Mouse (Mus musculus): ENCODE measurements around the gene Tmem108.

Tmem108 gene

DNA sequence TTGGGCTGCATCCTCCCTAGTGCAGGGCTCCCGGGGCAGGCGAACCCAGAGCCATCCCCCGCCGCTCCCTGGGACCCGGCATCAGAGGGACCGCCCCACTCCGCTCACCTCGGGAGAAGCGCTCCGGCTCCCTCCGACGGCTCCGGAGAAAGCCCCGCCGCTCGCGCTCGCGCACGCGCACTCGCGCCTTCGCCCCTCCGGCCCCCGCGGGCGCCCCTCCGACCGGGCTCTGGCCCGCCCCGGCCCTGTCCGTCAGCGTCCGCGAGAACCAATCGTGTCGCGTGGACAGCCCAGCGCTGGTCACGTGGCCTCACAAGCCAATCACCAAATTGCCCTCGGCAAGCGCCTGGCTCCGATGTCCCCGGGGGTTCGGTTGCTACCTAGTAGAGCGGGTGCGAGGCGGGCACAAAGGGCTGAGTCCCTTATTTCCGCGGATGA, at the start of gene Tmem108:
Gene Tmem108, minus strand, starts transcription at position 191 of the 438 bp plus-strand sequence.
- peak; percentile 92 to 96 for DNase-seq (ENCODE audit: inconsistent age in 2 of 2, low spot score in 1 of 2)

DNA sequence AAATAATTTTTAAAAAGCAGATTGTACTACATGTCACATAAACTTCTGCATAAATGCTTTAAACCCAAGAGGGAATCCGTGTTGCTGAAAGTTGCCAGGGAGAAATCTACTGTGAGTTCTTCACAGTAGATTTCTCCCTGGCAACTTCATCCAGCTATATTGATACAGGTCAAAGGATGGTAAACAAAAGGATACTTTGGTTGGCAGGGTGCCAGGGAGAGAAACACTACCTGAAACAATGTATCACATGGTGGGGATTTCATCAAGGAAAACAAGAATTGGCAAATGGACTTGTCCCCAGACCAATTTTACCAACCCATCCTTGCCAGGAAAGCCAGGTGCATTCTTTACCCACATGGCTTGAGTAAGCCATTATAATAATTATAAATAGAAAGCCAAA, 27.4 kb upstream of the Tmem108 start:
- no peak for DNase-seq (ENCODE audit: inconsistent age in 2 of 2, low spot score in 1 of 2)

DNA sequence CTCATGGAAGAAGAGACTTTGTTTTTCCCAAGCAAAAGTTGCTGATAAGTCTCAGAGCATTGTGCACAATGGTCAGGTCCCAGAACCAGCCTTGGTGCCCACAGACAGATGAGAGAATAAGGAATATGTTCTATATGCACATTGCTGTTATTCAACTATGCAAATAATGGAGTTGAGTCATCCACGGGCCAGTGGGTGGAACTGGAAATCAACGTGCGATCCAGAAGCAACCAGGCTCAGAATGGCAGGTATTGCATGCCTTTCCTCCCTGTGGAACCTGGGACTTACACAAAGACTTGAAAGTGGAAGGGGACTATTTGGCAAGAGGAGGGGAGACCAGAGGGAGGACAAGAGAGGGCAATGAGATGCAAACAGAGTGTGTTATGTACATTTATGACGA, 22.5 kb upstream of the Tmem108 start:
- no peak for DNase-seq (ENCODE audit: inconsistent age in 2 of 2, low spot score in 1 of 2)

DNA sequence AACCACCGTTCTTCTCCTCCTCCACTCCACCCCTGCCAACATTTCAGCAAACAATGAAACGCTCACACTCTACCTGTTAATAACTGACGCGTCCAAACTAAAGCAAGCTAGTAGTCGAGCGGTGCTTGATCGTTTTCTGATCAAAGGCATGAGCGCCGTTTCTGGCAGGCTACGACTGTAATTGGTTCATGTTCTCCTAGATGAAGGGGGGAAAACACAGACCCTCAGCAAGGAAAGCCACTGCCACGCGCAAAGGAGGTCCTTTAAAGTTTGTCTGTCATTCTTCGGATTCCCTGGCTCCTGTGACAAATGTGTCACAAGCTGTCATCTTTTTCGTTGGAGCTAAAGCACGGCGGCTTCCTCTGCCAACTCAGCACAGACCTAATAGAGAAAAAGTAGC, 21.6 kb upstream of the Tmem108 start:
- peak in 1 of 2 experiments; percentile 12 for DNase-seq (ENCODE audit: inconsistent age in 2 of 2, low spot score in 1 of 2)

DNA sequence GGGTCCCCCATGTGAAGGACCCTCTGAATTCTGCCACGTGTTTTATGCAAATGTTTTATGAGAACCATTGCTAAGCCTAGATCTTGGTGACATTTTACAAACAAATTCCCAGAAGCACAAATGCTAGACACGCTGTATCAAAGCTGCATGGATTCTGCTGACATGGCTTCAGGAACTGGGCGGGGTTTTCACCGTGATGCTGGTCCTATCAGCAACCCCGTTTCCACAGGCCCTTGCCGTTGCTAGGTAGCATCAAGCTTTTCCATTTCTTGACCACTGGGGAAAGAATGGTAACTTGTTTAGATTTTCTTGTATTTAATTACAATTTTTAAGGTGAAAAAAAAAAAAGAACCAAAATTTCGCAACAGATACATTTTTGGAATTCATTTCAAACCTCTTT, 20.7 kb upstream of the Tmem108 start:
- no peak for DNase-seq (ENCODE audit: inconsistent age in 2 of 2, low spot score in 1 of 2)

DNA sequence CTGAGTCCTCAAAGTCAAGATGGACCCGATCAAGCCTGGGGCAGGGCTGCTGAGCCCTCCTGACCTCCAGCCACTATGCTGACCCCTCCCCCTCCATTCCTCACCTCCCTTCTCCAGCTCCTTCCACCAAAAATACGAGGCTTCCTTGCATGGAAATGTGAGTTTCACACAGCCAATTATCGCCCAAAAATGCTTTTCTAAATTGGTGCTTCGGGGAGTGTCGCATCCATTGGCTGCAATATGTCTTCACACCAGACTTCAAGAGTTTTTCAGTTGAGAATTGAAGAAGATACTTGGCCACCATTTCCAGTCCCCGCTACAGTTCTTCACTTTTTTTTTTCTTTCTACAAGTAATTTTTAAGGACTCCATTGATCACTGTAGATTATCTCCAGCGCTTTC, 19.8 kb upstream of the Tmem108 start:
- DNase-seq (ENCODE audit: inconsistent age in 2 of 2, low spot score in 1 of 2), result no peak

DNA sequence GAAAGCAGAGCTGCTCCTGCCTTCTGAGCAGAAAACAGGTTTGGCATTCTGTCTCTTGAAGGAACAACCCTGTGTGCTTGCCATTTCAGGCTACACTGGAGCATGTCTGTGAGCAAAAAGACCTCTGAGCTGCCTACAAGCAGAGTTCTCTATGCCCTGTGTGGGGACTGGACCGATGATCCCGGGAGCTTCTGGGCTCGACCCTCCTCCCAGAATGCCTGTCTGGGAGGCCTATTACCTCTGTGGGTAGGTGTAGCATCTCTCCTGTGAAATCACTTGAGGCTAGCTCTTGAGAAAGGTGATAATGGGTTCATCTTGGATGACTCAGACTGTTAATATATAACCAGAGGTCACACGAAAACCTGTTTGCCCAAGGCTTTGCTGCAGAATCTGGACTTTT, 19.0 kb upstream of the Tmem108 start:
- no peak for DNase-seq (ENCODE audit: inconsistent age in 2 of 2, low spot score in 1 of 2)

DNA sequence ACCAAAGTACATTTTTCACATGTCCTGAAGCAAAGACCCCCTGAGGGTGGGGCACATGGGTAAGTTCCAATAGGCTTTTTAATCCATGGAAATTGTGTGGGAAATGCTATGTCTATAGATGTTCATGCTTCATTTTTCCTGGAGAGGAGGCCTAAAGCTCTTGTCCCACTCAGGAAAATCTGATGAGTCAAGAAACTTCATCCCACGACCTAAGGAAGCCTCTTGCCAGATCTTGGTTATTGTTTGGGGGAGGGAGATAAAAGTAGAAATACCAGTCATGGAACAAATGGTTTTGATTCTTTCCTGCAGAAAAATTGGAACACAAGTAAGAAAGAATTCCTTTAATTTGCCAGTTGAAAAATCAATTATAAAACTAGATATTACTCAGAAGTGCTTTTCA, 16.5 kb upstream of the Tmem108 start:
- DNase-seq (ENCODE audit: inconsistent age in 2 of 2, low spot score in 1 of 2), result no peak

DNA sequence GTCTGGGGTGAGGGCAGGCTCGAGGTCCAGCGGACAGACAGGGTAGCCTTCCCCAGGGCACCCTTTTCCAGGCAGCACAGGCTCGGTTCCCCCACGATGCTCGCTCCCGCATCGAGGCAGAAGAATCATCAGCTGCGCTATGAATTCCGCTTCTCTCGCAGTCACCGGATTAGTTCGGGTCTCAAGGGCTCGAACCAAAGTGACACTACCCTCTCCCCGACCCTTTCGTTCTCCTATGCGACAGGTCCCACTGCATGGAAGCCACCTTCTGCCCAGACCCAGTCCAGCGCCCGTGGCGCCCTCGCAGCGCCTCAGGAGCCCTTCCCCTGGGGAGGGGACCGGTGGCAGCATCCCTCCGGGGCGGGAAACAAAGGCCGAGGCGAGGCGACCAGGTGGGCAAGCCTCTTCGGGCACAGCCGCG, 476 bp downstream of the Tmem108 start:
- DNase-seq (ENCODE audit: inconsistent age in 2 of 2, low spot score in 1 of 2), result no peak

DNA sequence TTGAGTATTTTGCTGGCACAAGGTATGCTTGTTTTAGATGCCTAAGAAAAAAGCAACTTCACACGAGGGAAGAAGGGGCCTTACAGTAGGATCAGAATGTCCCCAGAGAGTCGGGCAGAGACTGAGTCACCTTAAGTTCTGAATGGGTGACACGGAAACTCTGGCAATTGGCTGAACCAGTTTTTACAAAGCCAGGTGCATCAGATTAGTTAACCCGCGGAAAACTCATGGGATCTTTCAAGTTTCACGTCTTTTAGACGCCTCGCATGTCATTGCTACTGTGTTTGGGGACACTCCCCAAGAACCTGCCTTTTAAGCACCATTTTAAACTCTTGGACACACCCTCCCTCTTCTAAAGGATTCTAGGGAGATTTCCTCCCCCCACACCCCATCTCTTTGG, 1.3 kb downstream of the Tmem108 start:
- DNase-seq (ENCODE audit: inconsistent age in 2 of 2, low spot score in 1 of 2), result no peak

DNA sequence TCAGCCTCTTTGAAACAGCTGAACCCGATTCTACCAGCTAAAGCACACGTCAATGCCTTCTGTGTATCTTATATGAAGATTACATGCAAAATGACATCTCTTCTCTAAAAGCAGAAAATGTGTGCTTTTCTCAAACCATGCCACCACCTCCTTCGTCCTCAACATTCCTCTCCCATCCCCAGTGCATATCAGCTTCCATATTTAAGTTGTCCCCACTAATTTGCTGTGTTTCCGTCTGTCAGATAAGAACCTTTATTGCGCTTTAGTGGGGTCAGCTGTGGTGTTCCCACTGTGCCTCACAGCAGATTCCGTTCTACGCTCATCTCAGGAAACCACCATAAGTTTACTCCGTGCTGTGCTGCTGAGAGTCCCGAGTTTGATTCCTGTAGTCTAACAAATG, 1.8 kb downstream of the Tmem108 start:
- no peak for DNase-seq (ENCODE audit: inconsistent age in 2 of 2, low spot score in 1 of 2)

DNA sequence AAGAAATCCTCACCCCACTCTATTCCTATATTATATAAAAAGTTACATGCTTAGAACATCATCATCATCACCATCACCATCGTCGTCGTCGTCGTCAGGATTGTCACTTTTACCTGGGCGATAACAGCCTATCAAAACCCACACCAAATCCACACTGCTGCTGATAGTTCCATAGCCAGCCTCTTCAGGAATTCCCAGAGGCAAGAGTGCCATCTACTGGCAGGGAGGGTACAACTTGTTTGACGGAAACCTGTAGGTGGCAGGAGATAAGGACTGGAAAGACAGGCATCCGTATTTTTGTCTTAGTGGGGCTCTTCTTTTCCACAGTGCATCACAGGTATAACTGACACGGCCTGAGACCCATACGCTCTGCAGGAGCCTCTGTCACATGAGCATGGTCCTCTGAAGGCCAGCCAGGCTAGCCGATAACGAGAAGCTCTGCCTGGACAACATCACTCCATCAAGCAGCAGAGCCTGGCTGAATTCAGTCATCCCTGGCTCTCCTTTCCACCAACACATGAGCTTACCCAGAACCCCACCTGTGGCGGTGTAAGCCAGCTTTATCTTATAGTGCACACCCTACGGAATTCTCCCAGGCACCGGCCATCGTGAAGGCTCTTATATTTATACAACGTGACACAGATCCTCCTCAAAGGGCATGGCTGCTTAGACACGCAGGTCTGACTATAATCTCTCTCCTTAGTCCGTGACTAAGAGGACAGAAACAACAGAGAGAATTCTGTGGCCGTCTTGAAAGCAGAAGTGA, 2.5 kb downstream of the Tmem108 start:
- peak; percentile 74 to 95 for DNase-seq (ENCODE audit: inconsistent age in 2 of 2, low spot score in 1 of 2)

DNA sequence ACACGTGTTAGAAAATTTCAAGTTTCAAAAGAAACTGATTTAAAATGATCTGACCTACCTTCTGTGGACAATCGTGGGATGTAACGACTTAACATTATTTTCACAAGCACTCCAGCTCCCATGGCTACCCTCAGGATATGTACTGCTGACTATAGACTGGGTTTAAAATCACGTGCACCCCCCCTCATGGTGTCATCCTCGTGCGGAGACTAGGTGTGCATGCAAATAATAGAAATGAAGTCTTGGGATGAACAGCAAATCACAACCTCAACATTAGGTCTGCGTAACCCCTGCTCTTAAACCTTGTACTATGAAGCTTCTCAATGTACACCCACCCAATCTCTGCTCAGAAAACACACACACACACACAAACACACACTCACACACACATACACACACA, 3.4 kb downstream of the Tmem108 start:
- no peak for DNase-seq (ENCODE audit: inconsistent age in 2 of 2, low spot score in 1 of 2)

DNA sequence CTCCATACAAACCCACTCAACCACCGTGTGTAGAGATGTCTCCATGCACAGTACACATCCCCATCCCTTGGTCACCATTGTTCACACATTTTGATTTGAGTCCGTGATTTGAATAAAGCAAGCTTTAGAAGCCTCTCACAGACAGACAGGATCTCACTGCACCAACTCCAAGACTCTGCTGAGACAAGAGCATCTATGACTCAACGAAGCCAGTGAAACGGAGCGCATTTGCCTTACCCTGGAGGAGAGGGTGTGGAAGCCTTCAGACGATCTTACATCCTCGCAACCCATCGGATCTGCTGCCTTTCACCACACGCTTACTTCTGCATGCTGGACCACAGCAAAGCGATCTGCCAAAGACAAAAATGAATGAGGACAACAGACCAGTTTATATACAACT, 9.0 kb downstream of the Tmem108 start:
- DNase-seq (ENCODE audit: inconsistent age in 2 of 2, low spot score in 1 of 2), result no peak

DNA sequence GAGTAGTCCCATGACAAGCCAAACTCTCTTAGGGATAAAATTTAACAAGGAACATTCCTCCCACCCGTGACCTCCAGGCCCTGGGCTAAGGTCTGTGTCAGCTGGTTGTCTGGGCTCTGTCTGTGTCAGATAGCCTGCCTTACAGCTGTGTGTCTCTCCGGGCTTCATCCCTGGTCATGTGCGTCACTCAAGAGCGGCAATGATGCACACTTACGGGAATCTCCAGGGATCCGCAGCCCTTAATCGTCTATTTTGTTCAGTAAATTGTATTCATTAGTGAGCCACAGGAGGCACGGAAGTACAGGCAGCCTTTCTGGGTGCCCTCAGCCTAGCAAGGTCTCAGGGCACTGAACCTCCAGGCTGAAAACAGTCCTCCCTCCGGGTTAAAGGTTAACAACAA, 10.1 kb downstream of the Tmem108 start:
- peak; percentile 14 to 42 for DNase-seq (ENCODE audit: inconsistent age in 2 of 2, low spot score in 1 of 2)

DNA sequence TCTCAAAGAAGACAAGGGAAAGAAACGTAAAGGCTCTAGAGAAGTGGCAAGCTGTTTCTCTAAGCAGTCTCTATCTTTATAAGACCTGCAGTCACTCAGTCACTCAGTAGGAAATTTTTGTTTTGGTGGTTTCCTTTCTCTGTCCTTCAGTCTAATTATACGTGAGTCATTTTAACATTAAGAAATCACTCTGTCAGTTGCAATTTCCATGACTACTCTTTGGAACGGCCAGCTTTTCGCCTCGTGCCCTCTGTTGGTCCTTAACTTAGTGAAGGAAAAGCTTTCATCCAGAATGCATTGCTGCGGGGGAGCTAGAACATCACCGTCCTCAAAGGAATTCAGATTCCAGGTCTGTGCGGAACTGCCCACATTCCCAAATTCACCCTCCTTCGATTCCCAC, 11.1 kb downstream of the Tmem108 start:
- peak; percentile 18 to 75 for DNase-seq (ENCODE audit: inconsistent age in 2 of 2, low spot score in 1 of 2)

DNA sequence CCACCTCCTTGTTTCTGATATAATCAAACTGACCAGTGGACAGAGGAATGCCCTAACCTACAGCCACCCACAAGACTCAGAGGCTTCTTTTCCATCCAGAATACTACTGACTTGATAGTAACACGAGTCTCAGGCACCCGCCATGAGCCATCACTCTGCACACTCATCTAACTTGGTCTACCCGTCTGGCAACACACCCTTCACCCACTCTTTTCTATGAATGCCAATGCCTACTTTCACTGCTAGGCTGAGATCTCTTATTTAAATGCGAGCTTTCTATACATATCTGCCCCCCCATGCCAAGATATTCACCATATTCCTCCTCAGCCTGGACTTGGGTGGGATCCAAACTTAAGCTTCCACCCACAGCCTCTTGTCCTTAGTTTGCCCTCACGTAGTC, 15.0 kb downstream of the Tmem108 start:
- DNase-seq (ENCODE audit: inconsistent age in 2 of 2, low spot score in 1 of 2), result no peak

DNA sequence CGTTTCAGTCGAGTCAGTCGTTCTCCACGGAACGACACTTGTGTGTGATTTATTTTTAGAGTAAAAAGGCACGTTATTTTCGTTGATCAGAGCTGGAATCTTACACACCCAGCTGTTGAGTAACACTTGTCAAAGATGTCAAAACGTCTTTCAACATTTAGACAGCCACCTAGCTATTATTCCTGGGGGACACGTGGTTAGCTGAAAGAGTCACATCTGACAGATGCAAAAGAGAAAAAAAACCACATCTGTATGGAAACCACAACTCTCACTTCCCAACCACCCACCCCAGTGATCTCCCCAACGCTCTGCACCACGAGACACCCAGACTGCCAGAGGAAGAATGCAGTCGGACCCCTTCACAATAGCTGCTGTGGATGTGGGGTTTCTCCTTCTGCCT, 21.5 kb downstream of the Tmem108 start:
- DNase-seq (ENCODE audit: inconsistent age in 2 of 2, low spot score in 1 of 2), result no peak

DNA sequence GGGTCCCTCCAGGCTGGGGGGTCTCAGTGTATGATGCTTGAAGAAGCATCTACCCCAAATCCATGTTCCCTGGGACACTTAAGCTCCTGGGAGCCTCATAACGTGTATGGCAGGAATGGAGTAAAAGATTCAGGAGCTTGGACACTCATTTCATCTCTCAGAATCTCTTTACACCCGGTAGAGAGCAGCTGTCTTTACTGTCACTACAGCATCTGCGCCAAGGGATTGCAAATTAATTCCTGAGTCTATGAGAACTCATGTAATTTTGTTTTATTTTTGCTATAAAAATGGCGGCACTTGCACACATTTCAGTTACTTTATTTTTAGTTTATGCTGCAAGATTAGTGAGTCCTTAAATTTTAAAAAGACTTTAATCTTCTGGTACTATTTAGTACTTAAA, 22.6 kb downstream of the Tmem108 start:
- DNase-seq (ENCODE audit: inconsistent age in 2 of 2, low spot score in 1 of 2), result no peak

DNA sequence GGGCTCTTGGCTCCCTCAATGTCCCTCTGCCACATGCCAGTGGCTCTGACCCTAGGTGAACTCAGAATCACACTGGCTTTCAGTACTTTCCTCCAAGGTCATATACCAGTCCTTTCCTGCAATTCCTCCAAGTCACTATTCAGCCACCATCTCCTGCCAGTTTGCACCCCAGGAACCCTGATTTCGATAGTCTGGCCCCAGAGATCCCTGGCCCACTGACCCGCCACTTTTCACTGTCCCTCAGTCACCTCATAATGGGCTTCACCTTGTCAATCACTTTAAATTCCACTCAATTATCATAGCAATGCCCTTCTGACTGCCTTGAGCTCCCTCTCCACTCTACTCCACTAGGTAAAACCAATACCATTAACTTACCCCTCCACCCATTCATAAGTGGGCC, 31.9 kb downstream of the Tmem108 start:
- DNase-seq (ENCODE audit: inconsistent age in 2 of 2, low spot score in 1 of 2), result no peak

DNA sequence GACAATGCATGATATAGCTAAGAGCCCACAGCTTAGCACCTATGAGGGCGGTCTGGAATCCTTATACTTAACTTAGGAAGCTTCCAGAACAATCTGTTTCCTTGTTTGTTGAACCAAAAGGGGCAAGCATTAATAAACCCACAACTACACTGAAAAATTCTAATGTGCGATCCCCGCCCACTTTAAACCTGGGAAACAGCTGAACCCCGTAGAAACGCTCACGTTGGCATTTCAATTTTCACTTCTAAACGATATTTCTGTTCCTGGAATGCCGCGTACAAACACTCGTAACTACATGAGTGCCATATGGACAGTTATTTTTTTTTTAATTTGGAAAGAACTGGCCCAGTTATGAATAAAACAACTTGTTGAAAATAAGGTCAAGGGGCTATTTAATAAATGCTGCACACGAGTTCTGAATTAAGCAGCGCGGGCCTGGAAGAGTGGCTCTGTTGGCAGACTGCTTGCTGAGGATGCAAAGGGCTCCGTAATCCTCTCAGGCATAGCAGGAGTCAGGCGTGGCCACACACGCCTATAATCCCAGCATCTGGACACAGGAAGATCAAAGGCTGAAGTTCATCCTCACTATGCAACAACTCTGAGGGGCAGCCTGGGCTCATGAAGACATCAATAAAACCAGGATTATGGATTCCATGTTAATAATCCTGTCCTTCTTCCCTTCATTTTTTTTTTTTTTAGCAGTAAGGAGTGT, 34.7 kb downstream of the Tmem108 start:
- DNase-seq (ENCODE audit: inconsistent age in 2 of 2, low spot score in 1 of 2), result no peak

DNA sequence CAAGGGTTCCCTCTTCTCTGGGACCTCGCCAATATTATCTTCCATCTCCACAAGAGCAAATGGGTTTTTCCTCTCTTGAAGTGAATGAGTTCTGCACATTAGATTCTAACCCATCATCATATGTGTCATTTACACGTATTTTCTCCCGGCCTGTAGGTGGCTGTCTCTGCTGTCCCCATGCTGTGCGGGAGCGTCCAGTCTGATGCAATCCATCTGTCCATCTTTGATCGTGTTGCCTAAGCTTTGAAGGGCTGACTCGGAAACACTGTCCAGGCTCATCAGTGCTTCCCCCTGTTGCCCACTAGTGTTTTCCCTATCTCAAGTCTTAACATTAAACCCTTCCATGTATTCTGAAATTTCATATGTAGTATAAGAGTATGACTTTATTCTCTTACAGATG, 36.1 kb downstream of the Tmem108 start:
- no peak for DNase-seq (ENCODE audit: inconsistent age in 2 of 2, low spot score in 1 of 2)

DNA sequence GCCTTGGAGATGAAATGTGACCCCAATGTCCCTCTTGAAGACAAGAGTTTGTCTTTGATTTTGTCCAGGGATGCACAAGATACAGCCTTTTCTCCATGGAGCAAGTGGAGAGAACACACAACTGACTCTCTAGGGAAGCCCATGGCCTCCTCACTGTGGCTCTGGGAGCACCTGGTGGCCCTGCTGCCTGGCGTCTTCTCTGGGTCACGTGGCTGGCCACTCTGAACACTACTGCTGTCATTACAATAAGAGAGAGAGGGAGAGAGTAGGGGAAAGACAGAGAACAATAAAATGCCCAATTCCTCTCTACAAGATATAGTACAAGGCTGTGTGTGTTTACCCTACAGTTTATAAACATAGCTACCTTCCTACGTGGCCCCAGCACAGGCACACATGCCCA, 40.2 kb downstream of the Tmem108 start:
- no peak for DNase-seq (ENCODE audit: inconsistent age in 2 of 2, low spot score in 1 of 2)
